Mouse (Mus musculus): ENCODE measurements around the gene Sp4. TPM values are rescaled to one million over a fixed set of nuclear protein-coding genes. Genes with fewer than 3 reads are reported as not detected.

Sp4 gene
- polyA plus RNA-seq, 1 experiment from 2014 or later, result 7.8 TPM

GRCm38 (mm10) chr12:118301866-118302835 lies 911 bp upstream of the Sp4 start:
- no peaks in the 10 kb centered on the region for H3K9me3 ChIP-seq (replicated peaks)
- H3K36me3 ChIP-seq, result 0 out of 2 replicates have a peak, but pooled peaks cover 2% of the 10 kb centered on the region
- peak; percentile 92 for ATAC-seq (replicated peaks; ENCODE audit: low FRiP score)
- WGBS, result under 1% methylated on average over 69 of the region's 74 CpGs
- H3K27me3 ChIP-seq, result no peaks in the 10 kb centered on the region
- peak overlapping the region; percentile 83 for H3K9ac ChIP-seq
- H3K4me1 ChIP-seq, result peaks cover 24% of the 10 kb centered on the region
- peak overlapping the region; percentile 93 for H3K4me3 ChIP-seq (replicated peaks)
- peak overlapping the region; percentile 98 for H3K27ac ChIP-seq
- peak overlapping the region; percentile 88 for H3K4me2 ChIP-seq

GRCm38 (mm10) chr12:118300754-118301071 lies 527 bp downstream of the Sp4 start:
- peak overlapping the region; percentile 98 for H3K27ac ChIP-seq
- peaks cover 24% of the 10 kb centered on the region for H3K4me1 ChIP-seq
- WGBS, result 2% methylated on average over 9 of the region's 13 CpGs
- no peak; the same call in 1 of the 2 replicates for ATAC-seq (replicated peaks; ENCODE audit: low FRiP score)
- H3K36me3 ChIP-seq, result 0 out of 2 replicates have a peak, but pooled peaks cover 2% of the 10 kb centered on the region
- H3K9me3 ChIP-seq (replicated peaks), result no peaks in the 10 kb centered on the region
- no peaks in the 10 kb centered on the region for H3K27me3 ChIP-seq
- H3K4me3 ChIP-seq (replicated peaks), result peak overlapping the region; percentile 93
- peak overlapping the region; percentile 53 for H3K9ac ChIP-seq
- peak overlapping the region; percentile 88 for H3K4me2 ChIP-seq

- Histone ChIP-seq H3K36me3 (0 out of 2 replicates have a peak, but pooled peaks cover 2% of the 10 kb centered on the region), H3K27me3 (no peaks in the 10 kb centered on the region), H3K27ac (no peak overlapping the region), H3K4me1 (peaks cover 24% of the 10 kb centered on the region), H3K4me2 (peak overlapping the region; percentile 88), H3K9ac (no peak overlapping the region), H3K4me3 (replicated peaks) (peak overlapping the region; percentile 93), H3K9me3 (replicated peaks) (no peaks in the 10 kb centered on the region)
- 25% methylated on average over 6 of the region's 6 CpGs for WGBS
- no peak for ATAC-seq (replicated peaks; ENCODE audit: low FRiP score)
These were observed 1.3 kb downstream of the Sp4 start for GRCm38 (mm10) chr12:118299956-118300355.

GRCm38 (mm10) chr12:118299172-118299571 lies 2.1 kb downstream of the Sp4 start:
- Histone ChIP-seq H3K4me2 (no peak overlapping the region), H3K27ac (no peak overlapping the region), H3K9ac (no peak overlapping the region), H3K4me3 (replicated peaks) (no peak overlapping the region), H3K27me3 (no peaks in the 10 kb centered on the region), H3K9me3 (replicated peaks) (no peaks in the 10 kb centered on the region), H3K36me3 (0 out of 2 replicates have a peak, but pooled peaks cover 2% of the 10 kb centered on the region), H3K4me1 (peaks cover 24% of the 10 kb centered on the region)
- WGBS, result 71% methylated on average over 9 of the region's 9 CpGs
- ATAC-seq (replicated peaks; ENCODE audit: low FRiP score), result no peak

- Histone ChIP-seq H3K9me3 (replicated peaks) (no peaks in the 10 kb centered on the region), H3K4me1 (peaks cover 24% of the 10 kb centered on the region), H3K27me3 (no peaks in the 10 kb centered on the region), H3K9ac (no peak overlapping the region), H3K4me3 (replicated peaks) (no peak overlapping the region), H3K4me2 (no peak overlapping the region), H3K36me3 (0 out of 2 replicates have a peak, but pooled peaks cover 2% of the 10 kb centered on the region), H3K27ac (no peak overlapping the region)
- no peak for ATAC-seq (replicated peaks; ENCODE audit: low FRiP score)
- 91% methylated on average over 2 of the region's 2 CpGs for WGBS
These were observed 2.7 kb downstream of the Sp4 start for GRCm38 (mm10) chr12:118298516-118298915.

- no peak overlapping the region for H3K4me3 ChIP-seq (replicated peaks)
- H3K27ac ChIP-seq, result no peak overlapping the region
- H3K9ac ChIP-seq, result no peak overlapping the region
- no peaks in the 10 kb centered on the region for H3K9me3 ChIP-seq (replicated peaks)
- H3K27me3 ChIP-seq, result no peaks in the 10 kb centered on the region
- 93% methylated on average over 2 of the region's 2 CpGs for WGBS
- peaks cover 17% of the 10 kb centered on the region for H3K4me1 ChIP-seq
- no peak for ATAC-seq (replicated peaks; ENCODE audit: low FRiP score)
- H3K4me2 ChIP-seq, result no peak overlapping the region
- H3K36me3 ChIP-seq, result 0 out of 2 replicates have a peak, but pooled peaks cover 2% of the 10 kb centered on the region
These were observed 5.0 kb downstream of the Sp4 start for GRCm38 (mm10) chr12:118296236-118296635.

- H3K4me1 ChIP-seq, result peaks cover 17% of the 10 kb centered on the region
- no peaks in the 10 kb centered on the region for H3K9me3 ChIP-seq (replicated peaks)
- H3K4me3 ChIP-seq (replicated peaks), result no peak overlapping the region
- H3K9ac ChIP-seq, result no peak overlapping the region
- no peak for ATAC-seq (replicated peaks; ENCODE audit: low FRiP score)
- H3K36me3 ChIP-seq, result 0 out of 2 replicates have a peak, but pooled peaks cover 2% of the 10 kb centered on the region
- 96% methylated on average over 1 of the region's 1 CpGs for WGBS
- no peaks in the 10 kb centered on the region for H3K27me3 ChIP-seq
- H3K27ac ChIP-seq, result no peak overlapping the region
- H3K4me2 ChIP-seq, result no peak overlapping the region
These were observed 5.4 kb downstream of the Sp4 start for GRCm38 (mm10) chr12:118295793-118296192.

- no peak overlapping the region for H3K4me2 ChIP-seq
- H3K27me3 ChIP-seq, result no peaks in the 10 kb centered on the region
- no peak overlapping the region for H3K9ac ChIP-seq
- no peak overlapping the region for H3K4me3 ChIP-seq (replicated peaks)
- H3K9me3 ChIP-seq (replicated peaks), result no peaks in the 10 kb centered on the region
- no peaks in the 10 kb centered on the region for H3K36me3 ChIP-seq
- 86% methylated on average over 1 of the region's 1 CpGs for WGBS
- no peaks in the 10 kb centered on the region for H3K4me1 ChIP-seq
- no peak for ATAC-seq (replicated peaks; ENCODE audit: low FRiP score)
- no peak overlapping the region for H3K27ac ChIP-seq
These were observed 12.3 kb downstream of the Sp4 start for GRCm38 (mm10) chr12:118288947-118289346.

DNA sequence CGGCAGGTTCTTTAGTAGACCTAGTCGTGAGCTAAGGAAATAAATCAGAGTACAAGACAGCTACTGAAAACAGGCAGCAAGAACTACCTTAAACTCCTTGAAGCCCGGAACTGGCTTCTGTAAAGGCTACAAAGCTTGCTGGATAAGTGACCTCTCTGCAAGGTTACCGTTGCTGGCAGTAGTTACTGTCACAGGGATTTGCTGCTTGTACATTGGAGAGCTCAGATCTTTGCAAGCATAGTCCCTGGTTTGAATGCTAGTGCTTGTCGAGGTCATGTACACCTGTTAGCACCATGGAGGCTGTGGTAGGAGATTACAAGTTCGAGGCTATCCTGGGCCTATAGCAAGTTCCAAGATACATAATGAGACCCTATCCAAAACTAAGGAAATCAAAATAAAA lies 16.1 kb downstream of the Sp4 start:
- ATAC-seq (replicated peaks; ENCODE audit: low FRiP score), result no peak
- H3K9ac ChIP-seq, result no peak overlapping the region
- 60% methylated on average over 6 of the region's 6 CpGs for WGBS
- H3K27me3 ChIP-seq, result no peaks in the 10 kb centered on the region
- no peak overlapping the region for H3K4me3 ChIP-seq (replicated peaks)
- no peaks in the 10 kb centered on the region for H3K36me3 ChIP-seq
- H3K9me3 ChIP-seq (replicated peaks), result no peaks in the 10 kb centered on the region
- no peak overlapping the region for H3K27ac ChIP-seq
- no peak overlapping the region for H3K4me2 ChIP-seq
- H3K4me1 ChIP-seq, result no peaks in the 10 kb centered on the region

DNA sequence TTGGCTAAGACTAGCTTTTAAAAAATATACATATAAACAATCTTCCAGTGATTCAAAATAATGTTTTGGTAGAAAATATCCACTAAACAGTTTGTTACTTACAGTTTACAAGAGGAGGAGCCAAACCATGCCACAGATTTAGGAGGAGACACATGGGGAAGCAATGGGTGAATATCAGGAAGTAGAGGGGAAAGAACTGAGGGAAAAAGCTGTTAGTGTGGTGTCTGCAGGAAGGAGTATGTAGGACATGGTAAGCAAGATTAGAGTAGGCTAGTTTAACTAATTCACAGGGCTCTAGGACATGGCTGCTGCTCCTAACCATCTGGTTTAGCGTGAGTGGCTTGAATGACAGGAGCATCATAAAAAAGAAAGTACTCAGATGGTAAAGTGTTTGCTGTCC lies 19.3 kb downstream of the Sp4 start:
- H3K4me2 ChIP-seq, result no peak overlapping the region
- H3K27ac ChIP-seq, result no peak overlapping the region
- no peaks in the 10 kb centered on the region for H3K4me1 ChIP-seq
- WGBS, result 65% methylated on average over 1 of the region's 1 CpGs
- H3K9ac ChIP-seq, result no peak overlapping the region
- H3K36me3 ChIP-seq, result no peaks in the 10 kb centered on the region
- no peak for ATAC-seq (replicated peaks; ENCODE audit: low FRiP score)
- H3K9me3 ChIP-seq (replicated peaks), result no peaks in the 10 kb centered on the region
- H3K27me3 ChIP-seq, result no peaks in the 10 kb centered on the region
- H3K4me3 ChIP-seq (replicated peaks), result no peak overlapping the region

GRCm38 (mm10) chr12:118276385-118276784 lies 24.9 kb downstream of the Sp4 start:
- H3K4me3 ChIP-seq (replicated peaks), result no peak overlapping the region
- no peak overlapping the region for H3K27ac ChIP-seq
- H3K36me3 ChIP-seq, result no peaks in the 10 kb centered on the region
- 80% methylated on average over 5 of the region's 5 CpGs for WGBS
- H3K9ac ChIP-seq, result no peak overlapping the region
- no peak for ATAC-seq (replicated peaks; ENCODE audit: low FRiP score)
- H3K9me3 ChIP-seq (replicated peaks), result no peaks in the 10 kb centered on the region
- H3K4me1 ChIP-seq, result no peaks in the 10 kb centered on the region
- H3K27me3 ChIP-seq, result no peaks in the 10 kb centered on the region
- no peak overlapping the region for H3K4me2 ChIP-seq

DNA sequence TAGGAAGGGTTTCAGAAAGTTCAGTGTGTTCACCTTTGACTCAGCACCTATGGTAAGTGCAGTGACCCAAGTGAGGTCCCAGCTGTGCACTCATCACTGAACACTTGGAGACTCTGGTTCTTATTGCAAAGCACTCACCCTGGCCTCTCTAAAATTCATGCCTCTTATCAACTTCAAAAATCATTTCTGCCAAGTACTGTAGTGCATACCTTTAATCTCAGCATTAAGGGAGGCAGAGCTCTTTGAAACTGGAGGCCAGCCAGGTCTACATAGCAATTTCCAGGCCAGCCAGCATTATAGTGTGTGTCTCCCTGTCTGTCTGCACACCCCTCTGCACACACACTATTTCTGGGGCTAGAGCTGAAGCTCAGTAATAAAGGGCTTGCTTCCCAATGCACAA lies 36.3 kb downstream of the Sp4 start:
- peak; percentile 66; the same call in 1 of the 2 replicates for ATAC-seq (replicated peaks; ENCODE audit: low FRiP score)
- Histone ChIP-seq H3K4me2 (no peak overlapping the region), H3K36me3 (peaks cover 9% of the 10 kb centered on the region; the same call in 1 of the 2 replicates), H3K27ac (no peak overlapping the region), H3K27me3 (no peaks in the 10 kb centered on the region), H3K9ac (no peak overlapping the region), H3K4me3 (replicated peaks) (no peak overlapping the region), H3K9me3 (replicated peaks) (no peaks in the 10 kb centered on the region), H3K4me1 (no peaks in the 10 kb centered on the region)
